13 mouse cellular contexts compared by ENCODE assay signal in genomic region chr11:118940539-118940938, GRCm38 (mm10). TPM values are rescaled to one million over a fixed set of nuclear protein-coding genes. Genes with fewer than 3 reads are reported as not detected.
DNase-seq lines count a peak whose midpoint lies in the region; ATAC-seq and TF ChIP-seq lines count a peak whose summit lies in the region.
"Had no signal": no experiment of that assay in that cellular context is flagged by ENCODE, and none has a peak within 500 bp of the region (broad histone marks: within the 10 kb centered on the region; RNA-seq: fewer than 3 reads in every experiment).

No protein-coding gene starts in this region.

- ATAC-seq in cerebellum, adult (ENCODE audit: insufficient number of reproducible peaks, low FRiP score, low TSS enrichment) = peak; percentile 95
- no peak for ATAC-seq in stomach, postnatal 0 days (ENCODE audit: low FRiP score, low TSS enrichment)

- no peaks in the 10 kb centered on the region for H3K9me3 ChIP-seq in stomach, postnatal 0 days (ENCODE audit: control insufficient read depth, low read length)

- no peak overlapping the region for H3K27ac ChIP-seq in gastrocnemius, adult 2 months
- no peak overlapping the region for H3K27ac ChIP-seq in stomach, postnatal 0 days (replicated peaks)

- no peak for TF ChIP-seq CTCF in gastrocnemius, adult 2 months (IDR thresholded peaks at IDR 0.05)
- TF ChIP-seq CTCF in stomach, postnatal 0 days (IDR thresholded peaks at IDR 0.05; ENCODE audit: low read depth) = no peak

- H3K27me3 ChIP-seq in stomach, postnatal 0 days (ENCODE audit: control insufficient read depth, insufficient read depth, low read length) = no peaks in the 10 kb centered on the region

- no peak overlapping the region for H3K4me3 ChIP-seq in gastrocnemius, adult 2 months
- H3K4me3 ChIP-seq in stomach, postnatal 0 days (ENCODE audit: low read depth, low read length) = no peak overlapping the region
- H3K4me3 ChIP-seq: myocyte had no signal

- 71% methylated on average over 11 of the region's 11 CpGs for WGBS in stomach, postnatal 0 days

- H3K9ac ChIP-seq in stomach, postnatal 0 days (ENCODE audit: low read length) = no peak overlapping the region
- H3K9ac ChIP-seq: lung, embryonic 14.5 days had no signal

- H3K36me3 ChIP-seq in stomach, postnatal 0 days (ENCODE audit: control insufficient read depth, insufficient read depth, low read length) = no peaks in the 10 kb centered on the region

- intact Hi-C loops in gastrocnemius, adult 2 months (cut with DNase I) = no loop called here
- intact Hi-C loops in left cerebral cortex, postnatal 25 days (cut with DNase I) = no loop called here

- H3K4me1 ChIP-seq in stomach, postnatal 0 days (replicated peaks; ENCODE audit: control insufficient read depth, insufficient read depth) = no peaks in the 10 kb centered on the region

- H3K4me2 ChIP-seq in stomach, postnatal 0 days (replicated peaks; ENCODE audit: low read depth) = no peak overlapping the region
- H3K4me2 ChIP-seq: lung, embryonic 14.5 days had no signal

- peak; percentile 29 for DNase-seq in gastrocnemius, adult 2 months
- DNase-seq in gastrocnemius, postnatal 4 days (ENCODE audit: low spot score in 2 of 2) = no peak
- DNase-seq in frontal cortex, postnatal 10 days (ENCODE audit: low spot score in 2 of 2) = peak; percentile 57 to 60
- peak; percentile 54 to 87 for DNase-seq in left cerebral cortex, postnatal 25 days (ENCODE audit: low spot score in 2 of 2)
- DNase-seq in kidney, postnatal 10 days = no peak
- DNase-seq in stomach, postnatal 0 days (ENCODE audit: low spot score) = no peak
- no peak for DNase-seq in spleen, adult 18-20 months
- DNase-seq: kidney, postnatal 25 days; lung, embryonic 14.5 days had no signal

- TF ChIP-seq EP300 in stomach, postnatal 0 days (optimal IDR thresholded peaks at IDR 0.05) = no peak

RNA-seq across cellular contexts. Expression of gene Rbfox3, which starts 29.1 kb away (rescaled TPM):
- total RNA-seq in gastrocnemius, adult 2 months (2021) = under 1 TPM; 0.13 to 0.20 TPM
- under 1 TPM; 0.10 to 0.31 TPM for total RNA-seq in gastrocnemius, postnatal 4 days (2021)
- total RNA-seq in left cerebral cortex, postnatal 25 days (2021) = 100 to 1,000 TPM; 328 to 335 TPM
- polyA plus RNA-seq in stomach, postnatal 0 days (2015; fragmentation: Nextera tagmentation; extraction: Ambion mirVana) = 0.76 and 0.85 TPM in 2 replicates
- polyA plus RNA-seq: C2C12, myocyte had no signal

RNA-seq across cellular contexts. Expression of gene Enpp7, which starts 47.4 kb away (rescaled TPM):
- not detected for total RNA-seq in gastrocnemius, adult 2 months (2021)
- total RNA-seq in gastrocnemius, postnatal 4 days (2021) = not detected
- not detected for total RNA-seq in left cerebral cortex, postnatal 25 days (2021)
- not detected in 2 replicates for polyA plus RNA-seq in stomach, postnatal 0 days (2015; fragmentation: Nextera tagmentation; extraction: Ambion mirVana)
- polyA plus RNA-seq: C2C12; cortical plate, adult 2 months; lung, embryonic 14.5 days; myocyte had no signal

Comparison
In these comparisons a context has a peak if more than half of its experiments do, and no peak if none do; other contexts are left out.
1. DNase-seq: peak in gastrocnemius, adult 2 months (single experiment), frontal cortex, postnatal 10 days (2 of 2) and left cerebral cortex, postnatal 25 days (2 of 2); none in gastrocnemius, postnatal 4 days (0 of 2), kidney, postnatal 10 days (single experiment), stomach, postnatal 0 days (single experiment) and spleen, adult 18-20 months (0 of 2).
2. RNA of gene Rbfox3, which starts 29.1 kb away (total RNA-seq): 328 to 335 TPM in left cerebral cortex, postnatal 25 days; 0.10 to 0.31 TPM in gastrocnemius, postnatal 4 days and 0.13 to 0.20 TPM in gastrocnemius, adult 2 months; every median in the first group is over 100 times any median in the second.